Mouse (Mus musculus): ENCODE measurements around the gene Osbpl8.
A peak's percentile ranks its signal among the peaks of the same experiment; 100 is the strongest.

Osbpl8 gene

GRCm38 (mm10) chr10:111235289-111235570 lies 70.7 kb downstream of the Osbpl8 start:
- DNase-seq (ENCODE audit: low read depth) = no peak

GRCm38 (mm10) chr10:111237434-111237833 lies 72.9 kb downstream of the Osbpl8 start:
- no peak for DNase-seq (ENCODE audit: low read depth)

GRCm38 (mm10) chr10:111242677-111243076 lies 78.1 kb downstream of the Osbpl8 start:
- DNase-seq (ENCODE audit: low read depth) = no peak

- no peak for DNase-seq (ENCODE audit: low read depth)
These were observed 83.1 kb downstream of the Osbpl8 start for GRCm38 (mm10) chr10:111247609-111248008.

GRCm38 (mm10) chr10:111248177-111248576 lies 83.6 kb downstream of the Osbpl8 start:
- no peak for DNase-seq (ENCODE audit: low read depth)

- DNase-seq (ENCODE audit: low read depth) = peak; percentile 32
These were observed 85.6 kb downstream of the Osbpl8 start for GRCm38 (mm10) chr10:111250192-111250591.

GRCm38 (mm10) chr10:111251666-111252065 lies 87.1 kb downstream of the Osbpl8 start:
- DNase-seq (ENCODE audit: low read depth) = no peak

- DNase-seq (ENCODE audit: low read depth) = no peak
These were observed 90.7 kb downstream of the Osbpl8 start for GRCm38 (mm10) chr10:111255228-111255627.

- DNase-seq (ENCODE audit: low read depth) = no peak
These were observed 91.6 kb downstream of the Osbpl8 start for GRCm38 (mm10) chr10:111256156-111256555.

GRCm38 (mm10) chr10:111257358-111257757 lies 92.8 kb downstream of the Osbpl8 start:
- no peak for DNase-seq (ENCODE audit: low read depth)

- DNase-seq (ENCODE audit: low read depth) = no peak
These were observed 93.7 kb downstream of the Osbpl8 start for GRCm38 (mm10) chr10:111258256-111258655.

- no peak for DNase-seq (ENCODE audit: low read depth)
These were observed 107.1 kb downstream of the Osbpl8 start for GRCm38 (mm10) chr10:111271687-111272086.

- DNase-seq (ENCODE audit: low read depth) = no peak
These were observed 108.4 kb downstream of the Osbpl8 start for GRCm38 (mm10) chr10:111272905-111273304.

GRCm38 (mm10) chr10:111273463-111274088 lies 109.0 kb downstream of the Osbpl8 start:
- no peak for DNase-seq (ENCODE audit: low read depth)

- DNase-seq (ENCODE audit: low read depth) = no peak
These were observed 111.3 kb downstream of the Osbpl8 start for GRCm38 (mm10) chr10:111275822-111276221.

GRCm38 (mm10) chr10:111297631-111298030 lies 133.1 kb downstream of the Osbpl8 start:
- DNase-seq (ENCODE audit: low read depth) = no peak

GRCm38 (mm10) chr10:111298140-111299098 lies 133.9 kb downstream of the Osbpl8 start, which contains the start of gene Bbs10:
TSS of gene Bbs10 (plus strand) at chr10:111298679.
- peak; percentile 88 for DNase-seq (ENCODE audit: low read depth)

GRCm38 (mm10) chr10:111299591-111299990 lies 135.0 kb downstream of the Osbpl8 start:
- no peak for DNase-seq (ENCODE audit: low read depth)

GRCm38 (mm10) chr10:111301041-111301440 lies 136.5 kb downstream of the Osbpl8 start:
- no peak for DNase-seq (ENCODE audit: low read depth)

GRCm38 (mm10) chr10:111302486-111302885 lies 137.9 kb downstream of the Osbpl8 start:
- DNase-seq (ENCODE audit: low read depth) = no peak

GRCm38 (mm10) chr10:111308850-111309501 lies 144.4 kb downstream of the Osbpl8 start:
- no peak for DNase-seq (ENCODE audit: low read depth)

GRCm38 (mm10) chr10:111313282-111313681 lies 148.7 kb downstream of the Osbpl8 start:
- no peak for DNase-seq (ENCODE audit: low read depth)

Data from c-Kit-positive CD71-positive TER-119-negative erythroid progenitor cells, embryonic 14.5 days (primary cell).